Mouse (Mus musculus): ENCODE data around the gene Adam12. TPM values are rescaled to one million over a fixed set of nuclear protein-coding genes. Genes with fewer than 3 reads are reported as not detected.

Gene Adam12
- polyA plus RNA-seq, 1 experiment = 1.5 TPM

DNA sequence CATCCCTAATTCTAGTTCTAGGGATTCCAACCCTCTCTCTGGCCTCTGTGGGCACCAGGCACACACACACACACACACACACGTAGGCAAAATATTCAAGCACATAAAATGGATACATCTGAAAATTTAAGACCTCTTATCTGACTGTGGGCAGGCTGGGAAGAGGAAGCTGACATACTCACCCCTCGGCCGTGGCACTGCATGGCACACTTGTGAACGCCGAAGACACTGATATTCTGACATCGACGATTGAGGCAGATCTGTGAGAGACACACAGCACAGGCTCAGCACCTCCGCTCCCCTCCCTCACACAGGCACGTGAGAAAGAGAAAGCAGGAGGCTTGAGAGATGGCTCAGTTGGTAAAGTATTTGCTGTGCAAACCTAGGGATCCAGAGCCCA, 315.7 kb downstream of the Adam12 start:
- no peaks in the 10 kb centered on the region for H3K27me3 ChIP-seq (ENCODE audit: control insufficient read depth, insufficient read depth, low read length, poor library complexity, severe bottlenecking)
- no peaks in the 10 kb centered on the region for H3K36me3 ChIP-seq (ENCODE audit: control insufficient read depth, insufficient read depth, low read length, poor library complexity, severe bottlenecking)
- no peaks in the 10 kb centered on the region for H3K9me3 ChIP-seq (replicated peaks; ENCODE audit: control insufficient read depth, insufficient read depth, low read length, poor library complexity, severe bottlenecking)
- H3K27ac ChIP-seq (ENCODE audit: insufficient read depth, low read length) = no peak overlapping the region
- no peak overlapping the region for H3K9ac ChIP-seq (ENCODE audit: low read depth, poor library complexity, severe bottlenecking)
- no peaks in the 10 kb centered on the region for H3K4me1 ChIP-seq (ENCODE audit: control insufficient read depth, insufficient read depth, low read length)
- TF ChIP-seq POLR2A (IDR thresholded peaks at IDR 0.05; ENCODE audit: insufficient read depth, low read length) = no peak
- no peak for TF ChIP-seq EP300 (IDR thresholded peaks at IDR 0.05; ENCODE audit: insufficient read depth, low read depth, low read length)
- TF ChIP-seq CTCF (IDR thresholded peaks at IDR 0.05; ENCODE audit: low read depth, low read length) = no peak
- no peak overlapping the region for H3K4me3 ChIP-seq (ENCODE audit: low read depth, low read length)

DNA sequence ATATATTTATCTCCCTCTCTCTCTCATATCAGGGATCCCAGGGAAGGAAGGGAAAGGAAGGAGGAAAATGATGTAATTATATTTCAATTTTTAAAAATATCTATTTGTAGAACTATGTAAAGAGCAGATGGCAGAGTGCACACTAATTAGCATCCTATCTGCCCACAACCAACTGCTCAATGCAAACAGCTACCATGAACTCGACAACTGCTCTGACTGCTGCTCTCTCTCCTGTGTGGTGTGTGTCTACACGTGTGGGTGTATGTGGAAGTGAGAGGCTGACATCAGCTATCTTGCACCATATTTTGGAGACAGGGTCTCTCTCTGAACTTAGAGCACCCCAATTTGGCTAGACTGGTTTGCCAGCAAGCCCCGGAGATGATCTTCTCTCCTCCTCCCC, 320.1 kb downstream of the Adam12 start:
- H3K9me3 ChIP-seq (replicated peaks; ENCODE audit: control insufficient read depth, insufficient read depth, low read length, poor library complexity, severe bottlenecking) = no peaks in the 10 kb centered on the region
- H3K27ac ChIP-seq (ENCODE audit: insufficient read depth, low read length) = no peak overlapping the region
- no peaks in the 10 kb centered on the region for H3K36me3 ChIP-seq (ENCODE audit: control insufficient read depth, insufficient read depth, low read length, poor library complexity, severe bottlenecking)
- H3K27me3 ChIP-seq (ENCODE audit: control insufficient read depth, insufficient read depth, low read length, poor library complexity, severe bottlenecking) = no peaks in the 10 kb centered on the region
- no peak for TF ChIP-seq CTCF (IDR thresholded peaks at IDR 0.05; ENCODE audit: low read depth, low read length)
- no peak for TF ChIP-seq EP300 (IDR thresholded peaks at IDR 0.05; ENCODE audit: insufficient read depth, low read depth, low read length)
- TF ChIP-seq POLR2A (IDR thresholded peaks at IDR 0.05; ENCODE audit: insufficient read depth, low read length) = no peak
- no peak overlapping the region for H3K9ac ChIP-seq (ENCODE audit: low read depth, poor library complexity, severe bottlenecking)
- H3K4me3 ChIP-seq (ENCODE audit: low read depth, low read length) = no peak overlapping the region
- H3K4me1 ChIP-seq (ENCODE audit: control insufficient read depth, insufficient read depth, low read length) = no peaks in the 10 kb centered on the region

DNA sequence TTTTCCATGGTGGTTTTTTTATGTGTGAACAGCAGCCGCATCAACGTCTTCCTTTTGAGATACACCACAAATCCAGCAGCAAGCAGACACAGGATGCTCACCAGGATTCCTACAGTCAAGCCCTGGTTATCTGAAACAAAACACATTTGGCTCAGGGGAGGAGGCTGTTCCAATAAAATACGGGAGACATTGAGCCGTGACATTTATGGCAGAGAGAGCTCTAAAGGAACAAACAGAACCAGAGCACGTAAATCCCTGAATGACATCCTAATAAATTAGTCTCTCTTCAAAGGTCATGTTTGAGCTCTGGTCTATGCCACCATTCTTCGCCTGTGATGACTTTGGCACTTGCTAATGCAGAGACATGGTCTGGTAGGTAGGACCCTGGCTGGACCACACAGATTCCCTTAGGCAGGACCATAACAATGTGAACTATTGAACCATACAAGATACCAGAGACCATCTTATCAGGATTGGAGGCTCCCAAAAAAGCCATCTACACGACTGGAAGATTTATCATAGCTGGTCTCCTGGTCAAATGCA, 322.0 kb downstream of the Adam12 start:
- H3K9me3 ChIP-seq (replicated peaks; ENCODE audit: control insufficient read depth, insufficient read depth, low read length, poor library complexity, severe bottlenecking) = peaks cover 4% of the 10 kb centered on the region; the same call in 1 of the 2 replicates
- no peaks in the 10 kb centered on the region for H3K27me3 ChIP-seq (ENCODE audit: control insufficient read depth, insufficient read depth, low read length, poor library complexity, severe bottlenecking)
- no peaks in the 10 kb centered on the region for H3K4me1 ChIP-seq (ENCODE audit: control insufficient read depth, insufficient read depth, low read length)
- no peak overlapping the region for H3K9ac ChIP-seq (ENCODE audit: low read depth, poor library complexity, severe bottlenecking)
- H3K4me3 ChIP-seq (ENCODE audit: low read depth, low read length) = no peak overlapping the region
- TF ChIP-seq EP300 (IDR thresholded peaks at IDR 0.05; ENCODE audit: insufficient read depth, low read depth, low read length) = no peak
- H3K36me3 ChIP-seq (ENCODE audit: control insufficient read depth, insufficient read depth, low read length, poor library complexity, severe bottlenecking) = no peaks in the 10 kb centered on the region
- no peak overlapping the region for H3K27ac ChIP-seq (ENCODE audit: insufficient read depth, low read length)

DNA sequence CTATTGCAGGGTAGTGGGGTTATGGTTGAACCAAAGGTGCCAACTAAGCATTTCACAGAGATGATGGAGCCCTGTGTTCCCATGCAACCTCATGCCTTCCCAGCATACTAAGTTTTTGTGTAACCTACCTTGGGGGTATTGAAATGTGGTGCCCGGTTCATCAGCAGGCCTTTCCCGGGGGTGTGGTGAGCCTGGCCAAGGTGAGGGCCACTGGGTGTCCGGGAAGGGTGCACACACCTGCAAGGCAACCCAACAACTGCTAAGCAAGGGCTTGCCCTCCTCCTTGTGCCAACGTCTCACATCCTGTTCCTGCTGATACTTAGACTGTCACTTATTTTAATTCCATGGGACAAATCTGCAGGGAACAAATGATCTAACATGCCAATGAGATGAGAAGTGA, 323.0 kb downstream of the Adam12 start:
- Histone ChIP-seq H3K36me3 (ENCODE audit: control insufficient read depth, insufficient read depth, low read length, poor library complexity, severe bottlenecking) (no peaks in the 10 kb centered on the region), H3K4me3 (ENCODE audit: low read depth, low read length) (no peak overlapping the region), H3K27ac (ENCODE audit: insufficient read depth, low read length) (no peak overlapping the region), H3K9me3 (replicated peaks; ENCODE audit: control insufficient read depth, insufficient read depth, low read length, poor library complexity, severe bottlenecking) (peaks cover 7% of the 10 kb centered on the region), H3K4me1 (ENCODE audit: control insufficient read depth, insufficient read depth, low read length) (no peaks in the 10 kb centered on the region), H3K27me3 (ENCODE audit: control insufficient read depth, insufficient read depth, low read length, poor library complexity, severe bottlenecking) (no peaks in the 10 kb centered on the region), H3K9ac (ENCODE audit: low read depth, poor library complexity, severe bottlenecking) (no peak overlapping the region)
- TF ChIP-seq EP300 (IDR thresholded peaks at IDR 0.05; ENCODE audit: insufficient read depth, low read depth, low read length) = no peak
- no peak for TF ChIP-seq CTCF (IDR thresholded peaks at IDR 0.05; ENCODE audit: low read depth, low read length)
- TF ChIP-seq POLR2A (IDR thresholded peaks at IDR 0.05; ENCODE audit: insufficient read depth, low read length) = no peak

DNA sequence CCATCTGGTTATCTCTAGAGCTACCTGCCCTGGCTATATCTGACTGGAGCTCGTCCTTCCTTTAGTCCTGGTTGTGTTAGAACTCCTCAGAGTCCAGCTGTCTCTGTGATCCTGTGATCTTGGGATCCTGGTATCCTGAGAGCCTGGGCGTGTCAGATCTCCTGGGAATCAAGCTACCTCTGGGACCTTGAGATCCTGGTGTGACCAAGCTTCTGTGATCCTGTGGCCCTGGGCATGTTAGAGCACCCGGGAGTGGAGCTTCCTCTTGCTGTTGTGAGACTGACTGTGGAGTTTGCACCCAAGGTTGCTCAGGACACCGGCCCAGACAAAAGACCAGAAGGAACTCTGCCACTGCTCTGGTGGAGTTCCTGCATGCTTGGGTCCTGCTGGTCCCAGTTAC, 332.6 kb downstream of the Adam12 start:
- Histone ChIP-seq H3K36me3 (ENCODE audit: control insufficient read depth, insufficient read depth, low read length, poor library complexity, severe bottlenecking) (no peaks in the 10 kb centered on the region), H3K27ac (ENCODE audit: insufficient read depth, low read length) (no peak overlapping the region), H3K4me1 (ENCODE audit: control insufficient read depth, insufficient read depth, low read length) (no peaks in the 10 kb centered on the region), H3K9ac (ENCODE audit: low read depth, poor library complexity, severe bottlenecking) (no peak overlapping the region), H3K9me3 (replicated peaks; ENCODE audit: control insufficient read depth, insufficient read depth, low read length, poor library complexity, severe bottlenecking) (no peaks in the 10 kb centered on the region), H3K27me3 (ENCODE audit: control insufficient read depth, insufficient read depth, low read length, poor library complexity, severe bottlenecking) (no peaks in the 10 kb centered on the region), H3K4me3 (ENCODE audit: low read depth, low read length) (no peak overlapping the region)
- no peak for TF ChIP-seq POLR2A (IDR thresholded peaks at IDR 0.05; ENCODE audit: insufficient read depth, low read length)
- no peak for TF ChIP-seq CTCF (IDR thresholded peaks at IDR 0.05; ENCODE audit: low read depth, low read length)
- no peak for TF ChIP-seq EP300 (IDR thresholded peaks at IDR 0.05; ENCODE audit: insufficient read depth, low read depth, low read length)

DNA sequence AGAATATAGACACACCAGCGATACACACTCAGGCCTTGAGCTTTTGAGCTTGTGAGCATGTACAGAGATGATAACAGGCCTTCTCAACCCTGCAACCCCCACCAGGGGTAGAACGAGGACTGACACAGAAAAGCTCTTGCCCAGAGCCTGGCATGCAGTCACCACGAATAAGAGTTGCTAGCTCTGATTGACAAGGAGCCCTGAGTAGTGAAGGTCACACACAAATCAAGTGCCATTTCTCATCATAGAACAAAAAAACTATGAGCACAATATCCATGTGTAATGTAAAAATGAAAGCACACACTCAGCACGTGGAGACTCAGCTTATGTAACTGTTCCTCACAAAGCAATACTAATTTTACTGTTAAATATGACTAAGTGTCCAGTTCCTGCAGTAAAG, 340.1 kb downstream of the Adam12 start:
- no peak overlapping the region for H3K27ac ChIP-seq (ENCODE audit: insufficient read depth, low read length)
- no peak for TF ChIP-seq CTCF (IDR thresholded peaks at IDR 0.05; ENCODE audit: low read depth, low read length)
- no peak for TF ChIP-seq POLR2A (IDR thresholded peaks at IDR 0.05; ENCODE audit: insufficient read depth, low read length)
- TF ChIP-seq EP300 (IDR thresholded peaks at IDR 0.05; ENCODE audit: insufficient read depth, low read depth, low read length) = no peak
- H3K9me3 ChIP-seq (replicated peaks; ENCODE audit: control insufficient read depth, insufficient read depth, low read length, poor library complexity, severe bottlenecking) = no peaks in the 10 kb centered on the region
- H3K4me3 ChIP-seq (ENCODE audit: low read depth, low read length) = no peak overlapping the region
- H3K27me3 ChIP-seq (ENCODE audit: control insufficient read depth, insufficient read depth, low read length, poor library complexity, severe bottlenecking) = no peaks in the 10 kb centered on the region
- H3K36me3 ChIP-seq (ENCODE audit: control insufficient read depth, insufficient read depth, low read length, poor library complexity, severe bottlenecking) = no peaks in the 10 kb centered on the region
- no peaks in the 10 kb centered on the region for H3K4me1 ChIP-seq (ENCODE audit: control insufficient read depth, insufficient read depth, low read length)
- H3K9ac ChIP-seq (ENCODE audit: low read depth, poor library complexity, severe bottlenecking) = no peak overlapping the region

Measured in ES-Bruce4 (cell line).